Mouse (Mus musculus) left cerebral cortex, postnatal 10 days (tissue): ENCODE results near the gene Lmtk2. TPM values are rescaled to one million over a fixed set of nuclear protein-coding genes. Genes with fewer than 3 reads are reported as not detected.

ENCODE experiments used
- DNase-seq, 2 experiments: peaks; one replicate each; pipeline ENCODE4 v3.0.0; 2021 to 2022; ENCODE audit warnings: low spot score in 2 of 2, mixed read lengths in 1 of 2; ENCODE audit errors: extremely low spot score in 1 of 2
- intact Hi-C: fragments of 180-260 bp; cut with DNase I; formaldehyde crosslinking; loops from one replicate; pipeline ENCODE4 v1.15.1; 2025
- total RNA-seq, 2 experiments: library from RNA; stranded (reverse); gene quantifications; 2 replicates each; pipeline ENCODE4 v1.2.3; 2021

Gene Lmtk2
- total RNA-seq = 100 to 1,000 TPM; 120 to 129 TPM

DNA sequence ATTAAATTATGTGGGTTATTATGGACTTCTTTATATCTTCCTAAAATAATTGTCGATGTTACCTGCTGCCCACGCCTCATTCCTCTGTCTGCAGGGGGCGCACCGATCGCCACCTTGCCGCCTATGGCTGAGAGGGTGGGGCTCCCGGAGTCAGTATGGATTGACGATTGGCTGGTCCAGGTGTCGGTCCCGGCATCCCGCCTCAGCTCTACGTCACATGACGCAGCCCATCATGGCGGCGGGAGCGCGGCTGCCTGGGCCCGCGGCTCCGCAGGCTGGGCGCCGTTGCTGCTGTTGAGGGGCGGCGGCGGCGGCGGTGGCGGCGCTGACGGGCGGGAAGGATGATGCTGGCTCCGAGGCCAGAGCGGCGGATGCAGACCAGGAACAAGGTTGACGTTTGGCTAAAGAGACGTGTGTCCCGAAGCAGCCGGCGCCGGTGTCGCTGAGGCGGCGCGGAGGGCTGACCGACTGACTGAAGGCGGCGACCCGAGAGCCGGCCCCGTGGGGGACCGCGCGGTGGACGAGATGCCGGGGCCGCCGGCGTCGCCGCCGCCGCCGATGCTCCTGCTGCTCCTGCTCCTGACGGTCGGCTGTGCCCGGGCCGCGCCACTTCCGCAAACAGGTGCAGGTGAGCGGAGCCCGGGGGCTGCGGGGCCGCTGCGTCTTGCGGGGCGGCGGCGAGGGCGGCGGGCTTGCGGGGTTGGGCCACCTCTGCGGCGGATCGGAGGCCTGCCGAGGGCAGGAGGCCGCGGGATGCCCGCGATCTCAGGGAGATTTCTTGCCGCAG, at the start of gene Lmtk2:
Gene Lmtk2 (plus strand): TSS at position 288 of the 787 bp plus-strand sequence.
- intact Hi-C loops = loop anchor here (5.0 to 10.0 kb wide), 2 partner anchors 47 to 56 kb away; no protein-coding TSS in a partner anchor

DNA sequence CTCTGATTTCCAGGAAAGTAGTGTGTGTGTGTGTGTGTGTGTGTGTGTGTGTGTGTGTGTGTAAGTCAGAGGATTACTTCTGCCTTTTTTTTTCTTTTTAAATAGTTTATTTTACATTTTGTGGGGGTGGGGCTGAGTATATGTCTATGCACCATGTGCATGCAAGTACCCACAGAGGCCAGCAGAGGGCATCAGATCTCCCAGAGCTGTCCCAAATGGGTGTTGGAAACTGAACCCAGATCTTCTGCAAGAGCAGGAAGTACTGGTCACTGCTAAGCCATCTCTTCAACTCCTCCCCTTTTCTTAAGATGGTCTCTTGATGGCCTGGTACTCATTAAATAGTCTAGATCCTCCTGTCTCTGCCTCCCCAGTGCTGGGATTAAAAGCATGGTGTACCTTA, 49.0 kb upstream of the Lmtk2 start:
- intact Hi-C loops = no loop called here
- DNase-seq = no peak

More for the DNA sequence above, at the start of gene Lmtk2:
- DNase-seq = peak; percentile 96 to 97

DNA sequence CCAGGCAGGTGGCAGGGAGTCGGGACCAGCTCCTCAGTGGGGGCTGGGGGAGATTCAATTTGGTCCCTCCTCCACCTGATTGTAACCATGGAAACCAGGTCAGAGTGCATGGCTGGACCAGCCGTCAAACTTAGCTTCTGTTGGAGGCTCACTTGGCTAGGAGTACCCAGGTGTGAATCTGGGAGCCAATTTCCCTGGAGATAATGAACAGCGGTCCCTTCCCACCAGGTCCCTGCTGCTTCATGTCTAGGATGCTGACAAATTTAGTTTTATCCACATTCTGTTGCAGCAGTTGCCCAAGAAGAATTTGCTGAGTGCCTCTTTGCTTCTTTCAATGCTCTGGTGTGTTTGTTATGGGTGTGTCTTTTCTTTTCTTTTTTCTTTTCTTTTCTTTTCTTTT, 46.8 kb upstream of the Lmtk2 start:
- intact Hi-C loops = no loop called here
- no peak for DNase-seq

DNA sequence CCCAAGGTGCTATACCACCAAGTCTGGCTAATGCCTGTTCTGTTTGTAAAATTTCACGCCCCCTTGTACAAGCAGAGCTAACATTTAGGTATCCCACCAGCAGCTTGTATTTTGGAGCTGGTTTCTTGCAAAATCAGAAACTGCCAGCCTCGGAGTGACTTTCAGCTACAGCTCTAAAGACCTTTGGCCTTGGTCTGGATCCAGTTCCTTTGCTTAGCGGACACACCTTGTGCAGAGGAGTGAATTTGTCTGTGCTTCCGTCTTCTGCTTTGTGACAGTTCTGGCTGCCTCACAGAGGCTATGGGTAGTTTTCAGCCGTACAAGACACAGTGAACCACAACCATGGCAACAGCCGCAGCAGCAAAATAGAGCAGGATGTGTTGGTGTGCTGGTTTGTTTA, 45.9 kb upstream of the Lmtk2 start:
- no peak for DNase-seq
- intact Hi-C loops = no loop called here

DNA sequence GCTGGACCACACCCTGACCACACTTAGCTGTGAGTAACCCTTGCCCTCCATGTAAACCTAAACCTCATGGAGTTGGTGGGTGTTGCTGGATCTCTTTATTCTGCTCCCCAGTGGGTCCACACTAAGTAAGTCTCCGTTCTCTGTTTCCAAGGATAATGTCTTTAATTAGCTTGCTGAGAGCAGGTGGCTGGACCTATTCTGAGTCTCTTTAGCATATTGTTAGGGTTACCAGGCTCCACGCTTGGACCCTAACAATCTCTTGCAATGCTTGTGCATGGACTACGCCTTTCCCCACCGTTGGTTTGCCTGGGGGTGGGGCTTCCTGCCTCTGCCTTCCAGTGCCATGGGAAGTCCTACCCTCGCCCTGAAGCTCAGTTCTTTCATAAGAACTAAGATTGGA, 36.1 kb upstream of the Lmtk2 start:
- DNase-seq = peak in 1 of 2 experiments; percentile 32
- intact Hi-C loops = no loop called here

DNA sequence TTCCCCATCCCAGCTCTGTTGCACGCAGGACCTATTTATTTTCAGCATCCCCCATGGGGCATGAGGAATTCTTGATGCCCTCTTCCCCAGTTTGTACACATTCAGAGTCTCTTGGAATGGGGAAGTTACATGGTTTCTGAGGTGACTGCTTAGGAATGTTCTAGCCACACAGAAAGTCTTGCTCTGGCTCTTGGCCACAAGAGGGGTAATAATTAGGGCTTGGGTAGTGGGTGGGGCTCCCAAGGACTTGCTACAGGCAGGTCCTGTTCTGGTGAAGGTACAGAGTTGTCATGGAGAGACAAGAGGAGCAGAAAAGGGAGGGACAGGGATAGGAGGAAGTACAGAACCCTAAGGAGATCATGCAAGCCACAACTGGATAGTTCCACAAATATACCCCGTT, 34.2 kb upstream of the Lmtk2 start:
- DNase-seq = no peak
- intact Hi-C loops = no loop called here

DNA sequence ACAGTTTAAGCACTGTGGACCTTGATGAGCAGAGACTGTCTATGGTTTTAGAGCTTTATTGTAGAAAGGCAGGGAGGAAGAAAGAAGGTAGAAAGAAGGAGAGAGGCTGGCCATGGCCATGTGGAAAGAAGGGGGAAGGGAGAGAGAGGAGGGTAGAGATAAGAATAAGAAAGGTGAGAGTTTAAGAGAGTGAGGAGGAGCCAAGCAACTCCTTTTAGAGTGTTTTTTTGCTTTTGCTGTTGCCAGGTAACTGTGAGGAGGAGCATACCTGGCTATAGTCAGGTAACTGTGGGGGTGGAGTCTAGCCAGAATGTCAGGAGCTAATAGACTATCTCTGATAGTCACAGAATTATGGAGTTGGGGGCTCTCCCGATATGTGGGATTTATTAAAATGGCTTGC, 30.2 kb upstream of the Lmtk2 start:
- intact Hi-C loops = no loop called here
- no peak for DNase-seq

DNA sequence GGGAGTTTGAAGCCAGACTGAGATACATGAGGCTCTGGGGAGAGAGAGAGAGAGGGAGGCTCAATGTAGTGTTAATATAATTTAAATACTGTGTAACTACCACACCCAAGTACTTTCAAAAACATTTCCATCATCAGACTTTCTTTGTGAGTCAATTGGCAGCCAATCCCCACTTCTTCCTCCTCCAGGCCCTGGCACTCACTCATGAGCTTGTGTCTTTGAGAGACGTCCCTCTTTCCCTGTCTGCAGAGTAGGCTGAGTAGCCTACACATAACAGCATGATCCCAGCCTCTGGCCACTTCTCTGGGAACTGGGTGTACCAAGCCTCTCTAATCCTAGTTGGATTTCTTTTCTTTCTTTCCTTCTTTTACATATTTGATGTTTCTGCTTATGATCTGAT, 29.0 kb upstream of the Lmtk2 start:
- intact Hi-C loops = no loop called here
- DNase-seq = no peak

DNA sequence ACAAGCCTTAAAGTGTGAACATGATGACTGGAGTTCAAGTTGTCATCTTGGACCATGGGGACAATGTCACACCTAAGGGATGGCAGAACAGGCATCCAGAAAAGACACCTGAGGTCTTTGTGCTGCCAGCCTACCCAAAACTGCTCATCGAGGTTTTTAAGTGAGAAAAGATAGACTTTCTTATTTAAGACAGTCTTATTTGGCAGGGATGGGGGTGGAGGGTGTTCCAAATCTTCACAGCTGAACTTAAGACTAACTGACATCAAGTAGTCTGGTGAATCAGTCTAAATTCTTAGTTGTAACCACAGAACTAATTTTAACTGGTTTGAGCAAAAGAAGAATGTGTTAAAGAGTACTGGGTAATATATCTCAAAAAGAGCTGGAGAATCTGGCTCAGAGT, 22.7 kb upstream of the Lmtk2 start:
- intact Hi-C loops = no loop called here
- no peak for DNase-seq

DNA sequence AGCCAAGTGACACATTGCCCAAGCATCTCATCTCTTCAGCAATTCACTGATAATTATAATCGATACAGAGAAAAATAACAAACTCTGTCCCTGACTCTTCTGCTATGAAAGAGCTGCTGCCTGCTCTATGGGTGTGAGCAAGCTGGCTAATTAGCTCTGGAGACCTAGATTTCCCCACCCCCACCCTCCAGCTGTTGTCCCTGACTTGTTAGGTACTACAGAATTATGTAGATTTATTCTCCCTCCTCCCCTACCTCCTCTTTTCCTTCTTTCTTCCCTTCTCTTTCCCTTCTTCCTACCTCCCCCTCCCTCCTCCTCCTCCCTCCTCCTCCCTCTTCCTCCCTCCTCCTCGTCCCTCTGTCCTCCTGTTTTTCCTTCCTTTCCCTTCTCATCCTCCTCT, 19.4 kb upstream of the Lmtk2 start:
- no peak for DNase-seq
- intact Hi-C loops = loop anchor here (5.0 kb wide), 1 partner anchor 34 kb away; no protein-coding TSS in a partner anchor

DNA sequence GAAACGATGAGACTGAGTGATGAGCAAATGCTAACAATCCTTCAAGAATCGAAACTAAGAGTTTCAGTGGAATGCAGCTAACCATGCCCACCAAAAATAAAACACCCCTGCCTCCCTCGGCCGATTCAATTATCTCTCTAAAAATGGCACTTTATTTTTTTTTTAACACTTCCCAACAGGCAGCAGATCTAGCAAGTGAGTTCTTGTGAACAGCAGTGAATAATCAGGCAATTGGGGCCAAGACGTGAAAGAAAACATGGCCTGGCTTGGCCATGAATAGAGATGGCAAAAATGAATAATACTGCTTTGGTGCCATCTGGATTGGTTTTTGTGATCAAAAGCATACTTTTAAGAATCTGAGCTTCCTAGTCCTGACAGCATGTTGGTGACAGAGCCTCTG, 18.2 kb upstream of the Lmtk2 start:
- intact Hi-C loops = loop anchor here (5.0 kb wide), 1 partner anchor 35 kb away; no protein-coding TSS in a partner anchor
- peak in 1 of 2 experiments; percentile 31 for DNase-seq

DNA sequence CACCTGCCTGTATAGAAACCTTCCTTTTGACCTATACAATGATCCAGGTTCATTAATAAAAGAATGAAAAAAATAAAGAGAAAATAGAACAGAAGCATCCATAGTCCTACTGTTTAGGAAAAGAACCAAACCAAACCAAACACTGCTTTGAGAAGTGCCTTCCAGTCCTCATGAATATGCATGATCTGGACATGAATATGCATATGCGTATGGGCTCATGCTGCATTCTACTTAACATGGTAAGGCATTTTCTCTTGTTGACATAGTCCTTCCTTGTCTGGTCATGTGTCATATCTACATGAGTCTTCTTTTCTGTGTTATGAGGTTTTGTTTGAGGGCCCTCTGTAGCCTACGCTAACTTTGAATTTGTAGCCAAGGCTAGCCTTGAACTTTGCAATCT, 16.7 kb upstream of the Lmtk2 start:
- intact Hi-C loops = loop anchor here (5.0 kb wide), 1 partner anchor 36 kb away; no protein-coding TSS in a partner anchor
- no peak for DNase-seq

DNA sequence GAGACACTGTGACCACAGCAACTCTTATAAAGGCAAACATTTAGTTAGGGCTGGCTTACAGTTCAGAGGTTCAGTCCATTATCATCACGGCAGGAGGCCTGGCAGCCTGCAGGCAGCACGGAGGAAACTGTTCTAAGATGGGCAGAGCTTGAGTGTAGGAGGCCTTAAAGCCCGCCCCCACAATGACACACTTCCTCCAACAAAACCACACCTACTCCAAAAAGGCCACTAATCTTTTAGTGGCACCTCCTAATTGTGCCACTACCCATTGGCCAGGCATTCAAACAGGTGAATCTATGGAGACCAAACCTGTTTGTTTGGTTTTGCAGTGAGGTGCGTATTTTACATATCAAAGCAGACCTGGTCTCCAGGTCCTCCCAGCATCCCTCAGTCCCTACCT, 16.0 kb upstream of the Lmtk2 start:
- no peak for DNase-seq
- intact Hi-C loops = loop anchor here (5.0 kb wide), 1 partner anchor 37 kb away; no protein-coding TSS in a partner anchor

DNA sequence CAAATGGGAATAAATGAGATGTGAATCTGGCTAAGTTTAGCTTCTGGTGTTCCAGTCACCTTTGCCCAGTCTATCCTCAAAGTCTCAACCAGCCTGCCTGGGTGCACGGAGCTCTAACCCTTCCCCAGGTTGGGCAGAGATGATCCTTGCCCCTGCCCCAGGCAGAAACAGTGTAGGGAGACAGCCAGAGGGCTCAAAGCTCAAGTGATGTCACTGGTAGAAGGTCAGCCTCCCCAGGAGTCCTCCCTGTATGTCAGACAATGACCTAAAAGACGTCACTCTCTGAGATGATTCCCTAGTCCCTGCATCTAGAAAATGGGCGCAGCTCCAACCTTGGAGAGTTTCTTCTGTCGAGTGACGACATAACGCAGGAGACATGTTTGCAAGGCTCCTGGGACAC, 14.5 kb upstream of the Lmtk2 start:
- no peak for DNase-seq
- intact Hi-C loops = no loop called here

DNA sequence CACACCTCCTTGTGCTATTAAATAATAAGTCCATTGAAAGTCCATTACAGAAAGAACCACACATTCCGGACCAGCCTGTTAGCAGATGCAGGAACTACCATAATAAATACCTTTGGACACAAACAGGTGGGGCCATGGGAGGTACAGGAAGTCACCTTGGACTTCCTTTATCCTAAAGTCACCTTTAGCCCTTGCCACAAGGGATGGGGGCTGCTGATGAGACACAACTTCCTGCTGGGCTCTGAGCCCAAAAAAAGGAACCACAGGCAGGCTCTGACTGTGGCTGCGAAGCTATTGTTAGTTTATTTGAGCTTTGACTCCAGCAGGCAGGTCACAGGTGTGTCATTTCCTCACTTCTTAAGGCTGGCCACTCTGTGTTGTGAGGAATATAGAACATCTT, 13.7 kb upstream of the Lmtk2 start:
- DNase-seq = peak in 1 of 2 experiments; percentile 41
- intact Hi-C loops = no loop called here

DNA sequence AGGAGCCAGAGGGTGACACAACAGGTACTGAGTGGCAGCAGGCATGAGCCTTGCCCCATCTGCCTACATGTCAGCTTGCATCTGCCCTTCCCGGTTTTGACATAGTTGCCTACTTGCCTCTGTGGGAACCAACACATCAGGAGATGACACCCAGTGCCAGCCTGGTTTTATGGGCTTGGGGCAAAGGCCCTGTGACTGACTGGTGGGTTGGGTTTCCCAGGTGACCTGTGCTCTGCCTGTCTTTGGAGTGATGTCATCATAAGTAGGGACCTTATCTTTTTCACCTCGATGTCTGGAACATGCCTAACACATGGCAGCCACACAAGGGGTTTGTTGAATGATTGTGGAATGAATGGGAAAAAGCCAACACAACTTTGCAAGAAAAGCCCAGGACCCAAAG, 11.9 kb upstream of the Lmtk2 start:
- DNase-seq = no peak
- intact Hi-C loops = no loop called here

DNA sequence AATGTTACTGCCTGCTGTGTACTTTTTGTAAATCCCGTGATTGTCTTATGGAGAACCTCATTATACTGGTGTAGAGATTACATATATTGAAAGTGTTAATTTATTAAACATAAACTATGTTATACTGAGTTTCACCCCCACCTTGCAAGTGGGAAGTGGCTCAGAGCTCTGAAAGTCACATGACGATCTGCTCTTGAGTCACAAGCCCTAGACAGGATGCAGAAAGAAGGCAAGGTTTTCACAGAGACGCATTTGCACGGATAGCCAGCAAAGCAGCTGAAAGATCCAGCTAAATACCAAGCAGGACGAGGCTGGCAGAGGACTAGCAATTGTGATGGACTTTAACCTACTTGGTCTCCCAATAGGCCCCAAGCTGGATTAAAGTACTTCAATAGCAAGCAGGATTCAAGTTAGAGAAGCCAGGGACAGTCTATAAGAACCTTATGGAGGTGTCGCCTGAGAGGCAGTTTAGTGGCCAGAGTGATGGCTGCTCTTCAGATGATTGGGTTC, 4.7 kb upstream of the Lmtk2 start:
- intact Hi-C loops = no loop called here
- no peak for DNase-seq

DNA sequence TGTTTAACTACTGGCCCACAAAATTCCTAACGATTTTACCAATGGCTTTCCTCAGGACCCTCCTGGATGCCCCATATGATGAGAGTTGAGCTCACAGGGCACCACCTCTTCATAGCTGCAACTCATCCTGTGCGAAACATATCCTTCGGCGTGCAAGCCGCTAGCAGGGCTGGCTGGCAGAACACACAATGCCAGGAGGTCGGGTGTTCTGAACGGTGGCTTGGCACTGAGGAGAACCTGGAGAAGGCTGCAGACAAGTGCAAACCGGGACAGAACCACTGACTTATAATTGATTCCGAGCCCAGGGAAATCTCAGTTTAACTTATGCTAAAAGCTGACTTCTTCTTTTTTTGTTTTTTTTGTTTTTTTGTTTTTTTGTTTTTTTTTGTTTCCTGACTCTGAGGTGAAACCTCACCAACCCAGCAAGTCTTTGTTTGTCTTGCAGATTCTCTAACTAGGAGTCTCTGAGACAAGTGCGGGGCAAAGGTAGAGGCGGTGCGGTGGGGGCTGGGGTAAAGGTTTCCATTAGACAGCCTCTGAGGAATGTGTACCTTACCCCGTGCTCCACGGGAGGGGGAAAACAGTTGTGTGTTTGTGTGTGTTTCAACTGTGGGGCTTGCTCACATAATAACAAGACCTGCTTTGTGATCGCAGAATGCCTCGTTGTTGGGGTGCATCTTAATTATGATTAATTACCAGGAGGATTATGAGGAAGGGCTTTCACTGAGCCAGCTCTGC, 2.2 kb upstream of the Lmtk2 start:
- no peak for DNase-seq
- intact Hi-C loops = no loop called here

DNA sequence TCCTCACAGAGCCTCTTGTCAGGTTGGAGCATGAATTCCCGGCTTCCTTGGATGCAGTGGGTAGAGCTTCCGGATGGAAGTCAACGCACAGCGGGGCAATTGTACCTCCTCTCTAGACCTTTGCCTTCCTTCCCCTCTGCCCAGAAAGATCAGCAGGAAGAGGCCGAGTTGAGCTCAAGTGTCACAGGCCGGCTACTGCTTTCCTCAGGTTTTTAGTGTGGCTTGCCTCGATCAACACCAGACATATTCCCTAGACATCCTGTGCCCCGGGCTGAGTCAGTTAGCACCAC, 1.7 kb upstream of the Lmtk2 start:
- intact Hi-C loops = no loop called here
- no peak for DNase-seq

DNA sequence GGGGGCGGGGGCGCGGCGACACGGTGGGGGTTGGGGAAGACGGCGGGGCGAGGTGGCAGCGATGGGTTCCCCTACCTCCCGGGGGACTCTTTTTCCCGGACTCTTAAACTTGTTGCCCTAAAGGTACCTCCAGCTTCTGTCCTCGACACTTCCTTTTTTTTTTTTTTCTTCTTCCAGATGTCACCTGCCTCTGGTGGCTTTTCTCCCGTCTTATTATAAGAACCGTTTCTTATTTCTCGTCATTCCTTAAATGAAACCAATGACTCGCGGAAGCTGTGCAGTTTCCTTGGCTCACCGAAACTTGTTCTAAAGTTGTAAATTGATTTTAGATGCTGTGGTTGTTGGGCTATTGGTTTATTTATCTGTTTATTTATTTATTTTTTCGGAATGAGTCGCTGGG, 712 bp downstream of the Lmtk2 start:
- intact Hi-C loops = loop anchor here (5.0 to 10.0 kb wide), 2 partner anchors 46 to 56 kb away; no protein-coding TSS in a partner anchor
- DNase-seq = no peak
